In genomic region chr3:108389111-108389545, GRCm38 (mm10) we compare ENCODE assay signal across 8 mouse cellular contexts. TPM values are rescaled to one million over a fixed set of nuclear protein-coding genes. Genes with fewer than 3 reads are reported as not detected.
DNase-seq lines count a peak whose midpoint lies in the region; ATAC-seq and TF ChIP-seq lines count a peak whose summit lies in the region.

No protein-coding gene starts in this region.

- WGBS in embryonic facial prominence, embryonic 14.5 days = 0% methylated on average over 5 of the region's 5 CpGs
- 0% methylated on average over 5 of the region's 5 CpGs for WGBS in heart, adult 2 months
- under 1% methylated on average over 5 of the region's 5 CpGs for WGBS in kidney, adult 2 months
- 0% methylated on average over 5 of the region's 5 CpGs for WGBS in limb, embryonic 11.5 days
- WGBS in midbrain, embryonic 14.5 days = 1% methylated on average over 5 of the region's 5 CpGs

- no peaks in the 10 kb centered on the region for H3K27me3 ChIP-seq in embryonic facial prominence, embryonic 14.5 days (replicated peaks; ENCODE audit: control insufficient read depth, insufficient read depth, low read length)
- no peaks in the 10 kb centered on the region for H3K27me3 ChIP-seq in heart, adult 2 months (ENCODE audit: control insufficient read depth, insufficient read depth, low read length)
- no peaks in the 10 kb centered on the region for H3K27me3 ChIP-seq in kidney, adult 2 months (replicated peaks; ENCODE audit: control insufficient read depth, insufficient read depth, low read length)
- no peaks in the 10 kb centered on the region for H3K27me3 ChIP-seq in limb, embryonic 11.5 days (ENCODE audit: control insufficient read depth, insufficient read depth, low read length)
- no peaks in the 10 kb centered on the region for H3K27me3 ChIP-seq in midbrain, embryonic 14.5 days (ENCODE audit: control insufficient read depth, insufficient read depth, low read length)

- DNase-seq in 416B (ENCODE audit: low read depth) = peak; percentile 99
- DNase-seq in adrenal gland, postnatal 4 days (ENCODE audit: low spot score in 2 of 2) = peak; percentile 91 to 95
- peak; percentile 97 for DNase-seq in embryonic facial prominence, embryonic 14.5 days (ENCODE audit: low spot score)
- DNase-seq in heart, adult 2 months = peak; percentile 92 to 95
- DNase-seq in kidney, adult 2 months = peak; percentile 98
- peak; percentile 100 for DNase-seq in limb, embryonic 11.5 days (ENCODE audit: low spot score)
- DNase-seq in midbrain, embryonic 14.5 days = peak; percentile 97
- DNase-seq in spleen, adult 12 weeks (ENCODE audit: low spot score) = peak; percentile 88

- TF ChIP-seq CTCF in heart, adult 2 months (IDR thresholded peaks at IDR 0.05) = peak; percentile 95
- TF ChIP-seq CTCF in kidney, adult 2 months (conservative IDR thresholded peaks at IDR 0.05; ENCODE audit: insufficient read depth, insufficient read length, low read depth, low read length) = peak; percentile 99

- H3K36me3 ChIP-seq in embryonic facial prominence, embryonic 14.5 days (ENCODE audit: control insufficient read depth, insufficient read depth, low read length) = peaks cover 5% of the 10 kb centered on the region; the same call in 1 of the 2 replicates
- no peaks in the 10 kb centered on the region for H3K36me3 ChIP-seq in heart, adult 2 months (ENCODE audit: control insufficient read depth, insufficient read depth, low read length)
- no peaks in the 10 kb centered on the region for H3K36me3 ChIP-seq in kidney, adult 2 months (ENCODE audit: control insufficient read depth, insufficient read depth, low read length)
- H3K36me3 ChIP-seq in limb, embryonic 11.5 days (ENCODE audit: control insufficient read depth, insufficient read depth, low read length) = no peaks in the 10 kb centered on the region; the same call in 1 of the 2 replicates
- peaks cover 30% of the 10 kb centered on the region for H3K36me3 ChIP-seq in midbrain, embryonic 14.5 days (ENCODE audit: control insufficient read depth, insufficient read depth, low read length)

- TF ChIP-seq EP300 in heart, adult 2 months (IDR thresholded peaks at IDR 0.05; ENCODE audit: insufficient read depth, low read depth, low read length) = peak; percentile 98

- H3K4me2 ChIP-seq in embryonic facial prominence, embryonic 14.5 days (ENCODE audit: low read depth, low read length) = peak overlapping the region; percentile 39
- no peak overlapping the region for H3K4me2 ChIP-seq in limb, embryonic 11.5 days (ENCODE audit: low read depth, severe bottlenecking)
- no peak overlapping the region for H3K4me2 ChIP-seq in midbrain, embryonic 14.5 days (ENCODE audit: low read length)

- peak overlapping the region; percentile 6; the same call in 1 of the 2 replicates for H3K4me3 ChIP-seq in embryonic facial prominence, embryonic 14.5 days (ENCODE audit: low read depth, low read length)
- no peak overlapping the region for H3K4me3 ChIP-seq in heart, adult 2 months
- H3K4me3 ChIP-seq in kidney, adult 2 months (ENCODE audit: insufficient read depth, low read depth, low read length) = no peak overlapping the region
- no peak overlapping the region for H3K4me3 ChIP-seq in limb, embryonic 11.5 days (ENCODE audit: low read depth, low read length)
- no peak overlapping the region for H3K4me3 ChIP-seq in midbrain, embryonic 14.5 days (replicated peaks; ENCODE audit: low read depth, low read length)

- H3K9ac ChIP-seq in embryonic facial prominence, embryonic 14.5 days (ENCODE audit: low read depth, low read length) = peak overlapping the region; percentile 35; the same call in 1 of the 2 replicates
- no peak overlapping the region for H3K9ac ChIP-seq in heart, adult 2 months (ENCODE audit: low read depth, low read length)
- 0 out of 2 replicates have a peak overlapping the region, but pooled peaks have one; percentile 45 for H3K9ac ChIP-seq in limb, embryonic 11.5 days (ENCODE audit: low read length)
- no peak overlapping the region for H3K9ac ChIP-seq in midbrain, embryonic 14.5 days (replicated peaks; ENCODE audit: low read length)

- H3K9me3 ChIP-seq in embryonic facial prominence, embryonic 14.5 days (ENCODE audit: control insufficient read depth, low read length) = no peaks in the 10 kb centered on the region
- no peaks in the 10 kb centered on the region for H3K9me3 ChIP-seq in limb, embryonic 11.5 days (ENCODE audit: control insufficient read depth, low read length)
- H3K9me3 ChIP-seq in midbrain, embryonic 14.5 days (ENCODE audit: control insufficient read depth, low read length) = no peaks in the 10 kb centered on the region

- ATAC-seq in embryonic facial prominence, embryonic 14.5 days (ENCODE audit: low read depth) = peak; percentile 82
- peak; percentile 73 for ATAC-seq in limb, embryonic 11.5 days (ENCODE audit: insufficient number of reproducible peaks, low FRiP score, low TSS enrichment, low read depth)
- peak; percentile 80 for ATAC-seq in midbrain, embryonic 14.5 days (ENCODE audit: low FRiP score, low TSS enrichment)

- intact Hi-C loops in heart, adult 2 months (cut with DNase I) = loop anchor here (1.0 kb wide), 2 partner anchors 107 to 225 kb away; no protein-coding TSS in a partner anchor

- H3K4me1 ChIP-seq in embryonic facial prominence, embryonic 14.5 days (ENCODE audit: control insufficient read depth, insufficient read depth, low read length) = peaks cover 29% of the 10 kb centered on the region
- peaks cover 2% of the 10 kb centered on the region for H3K4me1 ChIP-seq in heart, adult 2 months (ENCODE audit: control insufficient read depth, insufficient read depth, low read length)
- peaks cover 13% of the 10 kb centered on the region; the same call in 1 of the 2 replicates for H3K4me1 ChIP-seq in kidney, adult 2 months (ENCODE audit: control insufficient read depth, insufficient read depth, low read length)
- H3K4me1 ChIP-seq in limb, embryonic 11.5 days (ENCODE audit: control insufficient read depth, insufficient read depth, low read length) = peaks cover 18% of the 10 kb centered on the region
- peaks cover 6% of the 10 kb centered on the region; the same call in 1 of the 2 replicates for H3K4me1 ChIP-seq in midbrain, embryonic 14.5 days (ENCODE audit: control insufficient read depth, insufficient read depth, low read length)

- TF ChIP-seq POLR2A in heart, adult 2 months (IDR thresholded peaks at IDR 0.05; ENCODE audit: insufficient read depth, low read depth, low read length) = no peak
- TF ChIP-seq POLR2A in kidney, adult 2 months (IDR thresholded peaks at IDR 0.05; ENCODE audit: low read depth, low read length) = no peak

- peak overlapping the region; percentile 77 for H3K27ac ChIP-seq in embryonic facial prominence, embryonic 14.5 days (replicated peaks; ENCODE audit: low read depth, low read length)
- H3K27ac ChIP-seq in heart, adult 2 months = no peak overlapping the region
- H3K27ac ChIP-seq in kidney, adult 2 months (ENCODE audit: insufficient read depth, low read depth, low read length) = no peak overlapping the region
- H3K27ac ChIP-seq in limb, embryonic 11.5 days (replicated peaks; ENCODE audit: low read depth, low read length) = 0 out of 2 replicates have a peak overlapping the region, but pooled peaks have one; percentile 70
- 0 out of 2 replicates have a peak overlapping the region, but pooled peaks have one; percentile 3 for H3K27ac ChIP-seq in midbrain, embryonic 14.5 days (replicated peaks; ENCODE audit: low read depth, low read length)

- H3K79me2 ChIP-seq in heart, adult 2 months (replicated peaks; ENCODE audit: control insufficient read depth, insufficient read depth, low read length) = no peaks in the 10 kb centered on the region

RNA-seq across cellular contexts. Expression of gene Psrc1, which starts 5.5 kb away (rescaled TPM):
- total RNA-seq in adrenal gland, postnatal 4 days (2021) = 10 to 100 TPM; 13.0 to 15.2 TPM
- 31.2 and 38.1 TPM in 2 replicates for polyA plus RNA-seq in embryonic facial prominence, embryonic 14.5 days (2014; fragmentation: Nextera tagmentation; extraction: Ambion mirVana)
- under 1 TPM; 0.16 to 0.34 TPM for total RNA-seq in heart, adult 2 months (2021)
- 0.59 and 0.64 TPM in 2 replicates for polyA plus RNA-seq in heart, adult 2 months (2012; rRNA removed)
- polyA plus RNA-seq in kidney, adult 2 months (2012; rRNA removed) = 1.6 and 1.7 TPM in 2 replicates
- polyA plus RNA-seq in limb, embryonic 11.5 days (2014; fragmentation: Nextera tagmentation; extraction: Ambion mirVana) = 79.5 TPM in 2 replicates
- polyA plus RNA-seq in midbrain, embryonic 14.5 days (2014; fragmentation: Nextera tagmentation; extraction: Ambion mirVana) = 7.4 and 12.4 TPM in 2 replicates

RNA-seq across cellular contexts. Expression of gene Mybphl, which starts 24.4 kb away (rescaled TPM):
- not detected for total RNA-seq in adrenal gland, postnatal 4 days (2021)
- polyA plus RNA-seq in embryonic facial prominence, embryonic 14.5 days (2014; fragmentation: Nextera tagmentation; extraction: Ambion mirVana) = not detected in 2 replicates
- total RNA-seq in heart, adult 2 months (2021) = 10 to 100 TPM; 35.8 to 51.2 TPM
- 268 and 304 TPM in 2 replicates for polyA plus RNA-seq in heart, adult 2 months (2012; rRNA removed)
- polyA plus RNA-seq in kidney, adult 2 months (2012; rRNA removed) = 0.06 TPM in 1 of 2 replicates, not detected in the other
- polyA plus RNA-seq in limb, embryonic 11.5 days (2014; fragmentation: Nextera tagmentation; extraction: Ambion mirVana) = not detected in 2 replicates
- not detected in 2 replicates for polyA plus RNA-seq in midbrain, embryonic 14.5 days (2014; fragmentation: Nextera tagmentation; extraction: Ambion mirVana)

RNA-seq across cellular contexts. Expression of gene Celsr2, which starts 26.2 kb away (rescaled TPM):
- 10 to 100 TPM; 15.3 to 25.8 TPM for total RNA-seq in adrenal gland, postnatal 4 days (2021)
- 11.8 and 13.9 TPM in 2 replicates for polyA plus RNA-seq in embryonic facial prominence, embryonic 14.5 days (2014; fragmentation: Nextera tagmentation; extraction: Ambion mirVana)
- total RNA-seq in heart, adult 2 months (2021) = 1 to 10 TPM; 6.4 to 7.2 TPM
- polyA plus RNA-seq in heart, adult 2 months (2012; rRNA removed) = 5.2 and 5.4 TPM in 2 replicates
- polyA plus RNA-seq in kidney, adult 2 months (2012; rRNA removed) = 60.5 and 67.4 TPM in 2 replicates
- 3.2 and 4.9 TPM in 2 replicates for polyA plus RNA-seq in limb, embryonic 11.5 days (2014; fragmentation: Nextera tagmentation; extraction: Ambion mirVana)
- 49.5 and 59.4 TPM in 2 replicates for polyA plus RNA-seq in midbrain, embryonic 14.5 days (2014; fragmentation: Nextera tagmentation; extraction: Ambion mirVana)

RNA-seq across cellular contexts. Expression of gene Sars, which starts 55.9 kb away (rescaled TPM):
- total RNA-seq in adrenal gland, postnatal 4 days (2021) = 100 to 1,000 TPM; 163 to 171 TPM
- 111 and 125 TPM in 2 replicates for polyA plus RNA-seq in embryonic facial prominence, embryonic 14.5 days (2014; fragmentation: Nextera tagmentation; extraction: Ambion mirVana)
- 10 to 100 TPM; 69.4 to 83.4 TPM for total RNA-seq in heart, adult 2 months (2021)
- polyA plus RNA-seq in heart, adult 2 months (2012; rRNA removed) = 24.1 and 34.4 TPM in 2 replicates
- polyA plus RNA-seq in kidney, adult 2 months (2012; rRNA removed) = 49.2 and 58.8 TPM in 2 replicates
- polyA plus RNA-seq in limb, embryonic 11.5 days (2014; fragmentation: Nextera tagmentation; extraction: Ambion mirVana) = 128 and 130 TPM in 2 replicates
- polyA plus RNA-seq in midbrain, embryonic 14.5 days (2014; fragmentation: Nextera tagmentation; extraction: Ambion mirVana) = 205 and 217 TPM in 2 replicates

Comparison
In these comparisons a context has a peak if more than half of its experiments do, and no peak if none do; other contexts are left out.
1. H3K27ac ChIP-seq: peak in embryonic facial prominence, embryonic 14.5 days (single experiment), limb, embryonic 11.5 days (single experiment) and midbrain, embryonic 14.5 days (single experiment); none in heart, adult 2 months (single experiment) and kidney, adult 2 months (single experiment).
2. H3K9ac ChIP-seq: peak in embryonic facial prominence, embryonic 14.5 days (single experiment) and limb, embryonic 11.5 days (single experiment); none in heart, adult 2 months (single experiment) and midbrain, embryonic 14.5 days (single experiment).
3. RNA of gene Mybphl, which starts 24.4 kb away (polyA plus RNA-seq): 268 to 304 TPM in heart, adult 2 months; not detected in midbrain, embryonic 14.5 days, 0.06 TPM in kidney, adult 2 months, not detected in limb, embryonic 11.5 days and not detected in embryonic facial prominence, embryonic 14.5 days; every median in the first group is over 100 times any median in the second.
4. Peak in every context shown above with its lines, with median percentiles within 50 percentile points of each other: DNase-seq and ATAC-seq.